Mouse (Mus musculus): Measurements from ENCODE around the gene Cavin3. TPM values are rescaled to one million over a fixed set of nuclear protein-coding genes. Genes with fewer than 3 reads are reported as not detected.

Cavin3 gene
- polyA plus RNA-seq, 1 experiment: 23.4 TPM

Other genes starting within 250 kb of the Cavin3 start
- gene Olfr688, start 194.2 kb downstream of the Cavin3 start, polyA plus RNA-seq (2012; rRNA removed): not detected in 2 replicates
- not detected in 2 replicates for gene Olfr689, start 171.1 kb downstream of the Cavin3 start, polyA plus RNA-seq (2012; rRNA removed)
- not detected in 2 replicates for gene Olfr690, start 148.2 kb downstream of the Cavin3 start, polyA plus RNA-seq (2012; rRNA removed)
- not detected in 2 replicates for gene Olfr691, start 140.0 kb downstream of the Cavin3 start, polyA plus RNA-seq (2012; rRNA removed)
- gene Olfr692, start 114.1 kb downstream of the Cavin3 start, polyA plus RNA-seq (2012; rRNA removed): not detected in 2 replicates
- gene Gm5901, start 107.3 kb downstream of the Cavin3 start, polyA plus RNA-seq (2012; rRNA removed): not detected in 2 replicates
- 64.6 and 88.7 TPM in 2 replicates for gene Fam160a2, start 82.2 kb downstream of the Cavin3 start, polyA plus RNA-seq (2012; rRNA removed)
- gene Cnga4, start 77.7 kb downstream of the Cavin3 start, polyA plus RNA-seq (2012; rRNA removed): 0.09 and 0.10 TPM in 2 replicates
- gene Cckbr, start 56.6 kb downstream of the Cavin3 start, polyA plus RNA-seq (2012; rRNA removed): 0.12 TPM in 1 of 2 replicates, not detected in the other
- gene Smpd1, start 72.1 kb upstream of the Cavin3 start, polyA plus RNA-seq (2012; rRNA removed): 16.0 and 17.8 TPM in 2 replicates
- gene Apbb1, start 99.4 kb upstream of the Cavin3 start, polyA plus RNA-seq (2012; rRNA removed): 12.1 and 15.8 TPM in 2 replicates
- gene Hpx, start 117.8 kb upstream of the Cavin3 start, polyA plus RNA-seq (2012; rRNA removed): 0.40 and 0.49 TPM in 2 replicates
- 11.5 and 18.2 TPM in 2 replicates for gene Trim3, start 151.3 kb upstream of the Cavin3 start, polyA plus RNA-seq (2012; rRNA removed)
- 122 and 132 TPM in 2 replicates for gene Timm10b, start 157.8 kb upstream of the Cavin3 start, polyA plus RNA-seq (2012; rRNA removed)
- gene Arfip2, start 158.1 kb upstream of the Cavin3 start, polyA plus RNA-seq (2012; rRNA removed): 50.9 and 58.5 TPM in 2 replicates
- gene Gm45799, start 158.3 kb upstream of the Cavin3 start, polyA plus RNA-seq (2012; rRNA removed): 235 and 264 TPM in 2 replicates
- gene Dnhd1, start 168.5 kb upstream of the Cavin3 start, polyA plus RNA-seq (2012; rRNA removed): 1.1 and 1.5 TPM in 2 replicates